Mouse (Mus musculus): ENCODE data around the gene Avil.

The Avil gene

DNA sequence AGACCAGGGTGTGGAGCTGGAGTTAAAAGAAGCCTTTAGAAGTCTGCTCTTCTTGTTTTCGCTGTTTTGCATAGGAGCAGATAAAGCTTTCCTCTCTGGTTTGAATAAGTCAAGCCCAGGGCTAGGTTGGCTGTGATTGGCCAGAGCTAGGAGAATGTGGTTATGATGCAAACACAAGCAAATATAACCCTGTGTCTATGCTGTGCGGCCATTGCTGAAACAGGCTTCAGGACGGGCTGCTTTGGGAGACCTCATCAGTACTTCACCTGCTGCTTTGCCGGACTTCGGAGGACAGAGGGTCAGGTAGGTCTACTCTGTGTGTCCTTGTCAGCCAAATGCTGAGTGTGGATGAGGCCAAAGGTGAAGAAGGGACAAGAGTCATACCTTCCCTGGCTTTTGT lies at the start of gene Avil:
Gene Avil (plus strand): TSS at position 181 of the 400 bp plus-strand sequence.
- DNase-seq = no peak

DNA sequence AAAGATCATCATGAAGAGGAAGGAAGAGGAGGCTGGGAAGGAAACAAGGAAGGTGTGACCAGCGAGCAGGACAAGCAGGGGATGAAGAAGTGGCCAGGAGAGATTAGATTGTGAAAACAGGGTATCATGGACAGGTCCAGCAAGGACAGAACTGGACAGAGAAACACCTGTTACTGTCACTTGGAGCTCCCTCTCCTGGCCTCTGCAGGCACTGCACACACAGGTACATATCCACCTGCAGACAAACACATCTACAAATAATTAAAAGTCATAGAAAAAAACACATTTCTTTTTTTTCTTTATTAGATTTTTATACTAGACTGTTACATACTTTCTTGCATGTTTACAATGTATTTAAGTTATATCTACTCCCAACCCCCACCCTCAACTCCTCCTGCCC lies 48.1 kb upstream of the Avil start:
- no peak for DNase-seq

DNA sequence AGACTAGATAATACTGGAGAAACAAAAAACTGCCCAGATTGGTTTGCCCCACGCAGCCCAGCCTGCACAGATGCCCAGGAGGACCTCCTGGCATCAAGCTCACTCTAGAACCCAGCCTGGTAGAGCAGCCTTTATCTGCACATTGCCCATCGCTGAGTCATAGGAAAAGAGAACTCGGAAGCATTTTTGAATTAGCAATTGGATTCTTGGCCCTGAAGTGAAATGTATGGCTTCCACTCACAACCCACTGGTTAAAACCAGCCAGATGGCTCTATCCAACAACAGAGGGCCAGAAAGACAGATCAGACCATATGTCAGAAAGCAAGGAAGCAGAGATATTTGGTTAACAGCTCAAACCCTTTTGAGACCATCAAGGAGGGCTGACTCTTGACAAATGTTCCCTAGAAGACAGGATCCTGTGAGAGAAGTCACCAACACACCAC lies 47.5 kb upstream of the Avil start:
- no peak for DNase-seq

DNA sequence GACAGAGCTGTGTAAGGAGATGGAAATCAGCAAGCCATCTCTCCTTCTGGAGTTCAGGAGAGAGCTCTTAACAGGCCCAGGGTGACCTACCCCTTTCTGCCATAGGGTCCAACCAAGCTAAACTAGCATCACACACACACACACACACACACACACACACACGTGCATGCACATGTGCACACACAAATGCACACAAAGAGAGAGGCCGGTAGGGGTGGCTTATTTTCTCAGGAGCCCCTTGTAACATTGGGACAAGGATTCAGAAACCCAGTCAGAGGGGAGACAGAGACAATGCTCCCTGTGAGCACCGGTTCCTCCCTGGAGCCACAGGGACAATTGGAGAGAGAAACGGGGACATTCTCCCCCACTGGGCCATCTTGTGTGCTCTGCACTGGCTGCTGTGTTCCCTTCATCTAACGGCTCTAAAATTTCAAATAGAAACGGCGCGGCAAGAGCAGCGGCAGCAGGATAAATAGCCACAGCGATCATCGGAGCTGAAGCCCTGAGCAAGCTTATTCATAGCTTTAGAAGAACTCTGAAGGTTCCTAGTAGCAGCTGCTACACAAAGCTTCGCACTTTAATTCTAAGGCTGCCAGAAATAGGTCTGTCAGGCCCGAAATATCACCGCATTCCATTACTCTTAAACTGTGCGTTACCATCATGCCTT lies 43.7 kb upstream of the Avil start:
- DNase-seq = no peak

DNA sequence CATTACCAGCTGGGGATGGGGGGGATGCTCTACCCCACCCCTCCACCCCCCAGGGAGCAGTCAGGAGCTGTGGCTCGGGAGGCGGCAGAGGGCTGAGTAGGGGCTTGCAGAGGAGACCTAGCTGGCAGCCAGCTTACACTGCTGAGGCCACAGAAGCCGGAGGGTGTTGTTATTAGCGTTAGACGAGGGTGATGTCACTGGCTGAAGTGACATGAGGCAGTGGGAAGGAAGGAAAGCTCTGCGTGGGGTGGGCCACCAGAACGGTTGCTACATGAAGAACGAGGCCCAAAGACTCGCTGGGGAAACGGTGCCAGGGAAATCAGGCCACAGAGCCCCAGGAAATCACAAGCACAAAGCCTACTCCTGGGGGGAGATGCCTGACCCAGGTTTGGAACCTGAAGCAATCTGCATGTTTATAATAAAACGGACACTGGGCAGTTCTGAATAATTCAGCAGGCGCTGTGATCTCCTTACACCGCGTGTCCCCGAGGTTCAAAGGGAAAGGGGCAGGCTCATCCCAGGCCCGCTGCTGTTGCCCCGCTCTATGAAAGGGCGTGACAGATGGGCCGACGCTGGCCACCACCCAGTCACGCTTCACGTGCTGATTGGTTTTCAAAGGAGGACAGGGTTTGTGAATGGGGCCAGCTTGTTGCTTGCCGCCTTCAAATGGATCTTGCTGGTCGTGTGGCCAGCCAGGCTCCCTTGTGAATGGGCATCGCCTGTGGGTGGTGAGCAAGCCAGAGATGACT lies 43.0 kb upstream of the Avil start:
- DNase-seq = no peak

DNA sequence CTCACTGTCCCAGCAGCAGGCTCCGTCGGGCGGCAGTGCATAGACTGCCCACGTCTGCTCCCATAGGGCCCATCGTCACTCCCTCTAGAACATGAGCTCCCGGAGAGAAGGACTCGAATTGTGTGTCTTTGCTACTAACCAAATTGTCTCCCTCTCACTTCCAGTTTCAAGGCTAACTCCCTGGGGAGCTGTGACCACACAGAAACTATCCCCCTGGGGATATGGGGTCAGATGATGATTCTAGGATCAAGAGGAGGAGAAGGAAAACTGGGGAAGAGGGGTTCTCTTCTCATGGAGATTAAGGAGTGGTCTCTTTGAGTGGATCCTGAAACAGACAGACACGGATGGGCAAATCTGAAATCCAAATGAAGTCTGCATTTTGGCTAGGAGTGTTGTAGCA lies 40.0 kb upstream of the Avil start:
- no peak for DNase-seq

DNA sequence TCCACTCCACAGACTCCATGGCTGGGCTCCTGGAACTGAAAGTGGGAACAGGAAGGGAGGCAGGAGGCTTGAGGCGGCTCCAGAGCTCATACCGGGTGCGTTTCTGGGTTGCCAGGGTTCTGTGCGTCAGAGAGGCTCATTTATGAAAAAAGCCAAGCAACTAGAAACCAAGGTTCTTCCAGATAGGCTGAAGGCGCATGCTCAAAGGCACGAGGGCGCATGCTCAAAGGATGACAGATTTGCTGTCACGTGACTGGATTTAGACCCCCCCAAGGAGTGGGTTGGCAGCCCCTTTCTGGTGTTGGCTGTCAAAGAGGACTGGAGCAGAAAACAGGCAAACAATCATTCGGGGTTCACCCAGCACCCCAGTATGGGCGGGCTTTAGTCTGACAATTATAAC lies 38.8 kb upstream of the Avil start:
- DNase-seq = no peak

DNA sequence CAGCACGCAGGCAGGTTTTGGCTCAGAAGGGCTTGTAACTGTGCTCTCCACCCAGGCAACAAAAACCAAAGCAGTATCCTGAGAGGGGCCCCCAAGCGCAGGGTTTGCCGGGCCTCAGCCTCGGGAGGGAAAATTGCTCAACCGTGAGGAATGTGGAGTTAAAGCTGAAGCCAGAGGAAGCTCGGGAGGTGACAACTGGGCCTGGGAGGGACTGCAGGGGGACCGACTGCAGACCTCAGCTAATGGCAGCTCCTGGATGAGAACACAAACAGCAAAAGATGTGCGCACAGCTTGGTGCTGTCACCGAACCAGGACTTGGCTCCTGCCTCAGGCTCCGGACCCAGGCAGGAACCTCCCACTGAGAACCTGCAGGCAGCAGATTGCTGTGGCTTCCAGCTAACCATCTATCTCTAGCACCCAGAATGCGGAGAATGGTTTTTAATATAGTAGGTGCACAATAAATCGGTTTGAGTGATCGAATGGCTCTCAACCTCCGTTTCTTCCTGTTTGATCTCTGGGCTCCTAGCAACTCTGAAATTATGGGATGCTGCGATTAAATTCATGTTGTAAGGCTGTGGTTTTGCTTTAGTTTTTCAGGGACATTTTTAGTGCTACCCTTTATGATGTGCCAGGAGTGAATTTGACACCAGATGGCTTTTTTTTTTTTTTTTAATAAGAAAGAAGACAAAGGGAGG lies 38.1 kb upstream of the Avil start:
- DNase-seq = no peak

DNA sequence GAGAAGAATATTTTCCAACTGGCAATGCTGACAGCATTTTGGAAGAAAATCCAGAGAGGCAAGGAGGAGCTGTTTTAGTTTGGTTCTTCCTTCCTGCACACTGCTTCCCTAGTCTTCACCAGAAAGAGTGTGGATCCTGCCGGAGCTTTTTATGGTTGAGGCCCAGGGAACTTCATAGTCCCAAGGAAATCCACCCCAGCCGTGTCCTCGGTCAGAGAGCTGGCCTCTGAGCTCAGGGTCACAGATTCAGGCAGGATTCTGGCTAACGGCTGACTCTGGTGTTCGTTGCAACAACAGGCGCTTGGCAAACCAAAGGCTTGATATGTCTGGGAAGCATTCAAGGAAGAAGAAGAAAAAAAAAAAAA lies 37.6 kb upstream of the Avil start:
- no peak for DNase-seq

DNA sequence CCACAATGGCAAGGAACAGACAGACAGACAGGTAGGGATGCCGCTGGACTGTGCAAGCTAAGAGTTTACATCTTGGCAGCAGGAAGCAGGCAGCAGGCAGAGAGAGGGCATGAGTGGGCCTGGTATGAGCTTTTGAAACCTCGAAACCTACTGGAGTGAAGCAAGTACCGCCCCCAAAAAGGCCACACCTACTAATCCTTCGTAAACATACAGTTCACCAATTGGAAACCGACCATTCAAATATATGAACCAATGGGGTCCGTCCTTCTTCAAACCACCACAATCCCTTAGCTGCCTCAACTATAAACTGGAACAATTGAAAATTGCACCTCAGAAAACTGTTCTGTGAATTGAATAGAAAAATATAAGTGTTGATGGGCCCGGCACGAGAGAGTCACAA lies 36.7 kb upstream of the Avil start:
- no peak for DNase-seq

DNA sequence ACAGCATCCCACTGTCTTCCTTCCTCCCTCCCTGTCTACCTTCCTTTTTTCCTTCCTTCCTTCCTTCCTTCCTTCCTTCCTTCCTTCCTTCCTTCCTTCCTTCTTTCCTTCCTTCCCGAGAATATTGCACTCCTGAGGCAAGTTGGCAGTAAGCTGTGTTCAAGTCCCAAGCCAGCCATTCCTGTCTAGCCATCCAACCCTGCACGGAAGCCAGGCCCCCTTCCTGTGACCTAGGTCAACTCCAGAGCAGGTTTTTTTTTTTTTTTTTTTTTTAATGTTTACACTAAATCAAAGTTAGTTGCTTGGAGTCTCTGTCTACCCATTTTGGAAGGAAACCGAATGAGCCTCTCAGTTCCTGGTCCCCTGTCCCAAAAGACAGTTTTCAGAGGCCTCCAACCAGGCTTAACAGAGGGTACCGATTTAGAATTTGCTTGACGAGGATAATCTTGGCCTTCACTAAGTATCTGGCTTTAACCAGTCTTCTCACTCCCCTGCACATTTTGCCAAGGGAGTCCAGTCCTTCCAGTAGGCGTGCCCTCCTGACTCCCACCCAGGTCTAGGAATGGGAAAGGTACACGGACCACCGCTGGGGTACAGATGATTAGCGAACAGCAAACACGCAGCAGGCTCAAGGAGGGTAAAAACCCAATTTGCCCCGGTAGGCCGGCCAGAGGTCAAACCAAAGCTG lies 29.0 kb upstream of the Avil start:
- no peak for DNase-seq

DNA sequence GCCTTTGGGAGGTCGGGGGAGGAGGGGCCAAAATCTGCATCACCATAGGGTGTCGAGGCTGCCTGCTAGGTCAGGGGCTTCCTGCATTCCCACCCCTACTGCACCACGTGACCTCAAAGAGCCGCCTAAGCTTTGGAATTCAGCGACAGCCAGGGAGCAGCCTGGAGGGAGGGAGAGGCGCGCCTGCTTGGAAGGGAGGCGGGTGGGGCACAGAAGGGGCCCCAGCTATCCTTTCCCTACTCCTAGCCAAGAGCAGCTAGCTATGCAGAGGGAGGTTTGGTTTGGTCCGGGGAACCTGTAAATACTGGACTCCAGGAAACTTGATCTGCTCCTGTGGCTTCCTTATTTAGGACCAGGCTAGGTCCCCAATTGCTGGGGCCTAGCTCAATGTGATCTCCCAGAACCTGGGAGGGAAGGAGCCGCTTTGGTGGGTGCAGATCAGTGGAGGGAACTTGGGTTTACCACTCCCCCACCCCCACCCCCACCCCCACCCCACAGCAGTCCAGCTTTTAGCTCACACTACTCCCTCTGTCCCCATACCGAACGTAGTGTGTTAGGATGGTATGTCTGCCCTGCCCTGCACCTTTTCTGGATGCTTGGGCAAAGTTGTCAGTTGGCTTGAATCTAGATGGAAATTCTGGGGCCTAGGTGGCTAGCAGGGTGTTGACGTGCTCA lies 28.3 kb upstream of the Avil start:
- DNase-seq = no peak

DNA sequence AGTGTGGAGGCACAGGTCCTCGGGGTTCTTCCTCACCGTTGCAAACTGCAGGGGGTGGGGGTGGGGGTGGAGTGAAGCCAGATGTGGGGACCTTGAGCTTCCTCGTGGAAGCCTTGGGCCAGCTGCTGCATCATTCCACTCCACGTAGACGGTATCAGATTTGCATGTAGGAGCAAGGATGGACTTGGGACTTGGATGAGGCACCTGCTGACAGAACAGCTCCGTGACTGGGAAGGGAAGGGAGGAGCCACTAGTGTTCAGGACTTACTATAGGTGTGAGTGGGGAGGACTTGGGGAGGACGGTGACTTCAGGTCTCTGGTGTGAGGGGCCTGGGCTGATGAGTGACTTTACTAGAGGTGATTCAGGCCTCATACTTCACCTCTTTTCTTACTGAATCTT lies 27.5 kb upstream of the Avil start:
- no peak for DNase-seq

DNA sequence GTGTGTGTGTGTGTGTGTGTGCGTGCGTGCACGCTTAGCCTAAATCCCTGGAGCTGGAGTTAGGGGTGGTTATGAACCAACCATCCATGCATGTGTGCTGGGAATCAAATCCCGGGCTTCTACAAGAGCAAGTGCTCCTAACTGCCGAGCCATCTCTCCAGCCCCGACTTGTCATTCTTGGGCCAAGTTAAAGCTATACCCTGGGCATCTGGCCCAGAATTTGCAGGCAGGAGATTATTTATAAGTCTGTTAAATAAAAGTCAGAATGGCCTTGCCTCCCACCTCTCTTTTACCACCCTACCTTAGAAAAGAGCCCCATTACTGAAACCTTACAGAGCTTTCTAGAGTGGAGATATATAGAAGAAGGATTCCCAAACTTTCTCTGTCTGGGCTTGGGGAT lies 24.8 kb upstream of the Avil start:
- DNase-seq = no peak

DNA sequence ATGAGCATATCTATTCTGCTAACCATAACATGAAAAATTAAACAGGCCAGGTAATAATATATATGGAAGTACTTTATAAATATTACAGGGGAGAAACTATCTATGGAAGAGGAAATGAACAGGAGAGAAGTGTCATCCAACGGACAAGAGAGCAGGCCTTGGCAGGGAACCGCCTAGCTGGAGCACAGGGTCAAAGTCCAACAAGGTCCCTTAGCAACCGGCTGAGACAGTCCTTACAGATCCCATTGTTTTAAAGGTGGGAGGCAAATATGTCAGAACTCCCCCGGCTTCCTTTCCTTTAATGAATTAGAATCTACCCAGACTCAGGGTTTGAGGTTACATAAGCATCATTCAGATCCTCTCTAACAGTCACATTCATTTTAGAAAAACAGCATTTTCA lies 23.4 kb upstream of the Avil start:
- DNase-seq = no peak

DNA sequence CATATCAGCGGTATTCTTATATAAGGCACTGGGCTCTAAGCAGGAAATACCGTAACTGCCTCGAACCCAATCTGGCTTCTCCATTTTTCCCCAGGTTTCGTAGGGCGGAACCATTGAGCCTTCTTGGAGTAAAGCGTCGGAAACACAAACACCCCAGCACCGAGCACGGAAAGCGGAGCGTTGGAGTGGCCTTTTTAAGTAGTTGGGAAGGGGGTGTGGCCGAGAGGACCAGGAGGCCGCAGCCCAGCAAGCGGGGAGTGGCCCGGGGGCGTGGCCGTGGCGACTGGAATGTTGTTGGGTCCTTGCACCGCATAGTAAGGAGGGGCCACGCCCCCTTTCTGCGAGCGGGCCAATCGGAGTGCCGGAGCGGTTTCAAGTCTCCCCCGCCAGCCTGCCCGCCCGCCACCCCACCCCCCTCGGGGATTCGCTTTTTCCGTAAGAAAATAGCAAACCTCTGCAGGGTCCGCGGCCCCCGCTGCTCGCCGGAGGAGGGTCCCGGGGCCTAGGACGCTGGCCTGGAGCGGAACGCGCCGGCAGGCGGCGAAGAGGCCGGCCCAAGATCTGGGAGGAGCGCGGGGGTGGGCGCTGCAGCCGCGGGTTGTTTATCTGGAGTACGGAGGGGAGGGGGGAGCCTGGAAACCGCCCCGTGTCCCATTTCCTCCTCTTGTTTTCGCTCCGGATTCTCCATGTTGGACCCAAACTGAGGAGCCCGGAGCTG lies 22.1 kb upstream of the Avil start, which contains the start of gene Ctdsp2:
Gene Ctdsp2 (plus strand): TSS at position 441 of the 718 bp plus-strand sequence.
- DNase-seq = peak; percentile 97 to 99

DNA sequence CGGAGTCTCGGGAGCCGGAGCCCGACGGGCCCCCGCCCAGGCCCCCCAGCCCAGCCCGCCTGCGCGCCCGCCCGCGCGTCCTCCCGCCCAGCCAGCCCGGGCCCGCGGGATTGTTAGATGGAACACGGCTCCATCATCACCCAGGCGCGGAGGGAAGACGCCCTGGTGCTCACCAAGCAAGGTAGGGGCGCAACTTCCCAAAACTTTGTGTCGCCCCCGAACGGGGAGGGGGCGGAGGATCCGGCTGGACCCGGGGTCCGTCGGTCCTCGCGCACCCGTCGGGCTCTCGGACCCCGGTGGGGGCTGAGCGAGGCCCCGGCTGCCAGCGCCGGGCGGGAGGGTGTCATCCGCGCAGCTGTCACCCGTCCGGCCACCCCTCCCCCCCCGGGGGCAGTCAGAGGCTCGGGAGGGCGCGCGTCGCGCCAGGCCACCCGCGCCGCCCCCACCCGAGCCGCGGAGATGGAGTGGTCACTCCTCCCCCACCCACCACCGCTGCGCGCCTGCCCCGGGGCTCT lies 21.3 kb upstream of the Avil start:
- DNase-seq = peak; percentile 45 to 64

DNA sequence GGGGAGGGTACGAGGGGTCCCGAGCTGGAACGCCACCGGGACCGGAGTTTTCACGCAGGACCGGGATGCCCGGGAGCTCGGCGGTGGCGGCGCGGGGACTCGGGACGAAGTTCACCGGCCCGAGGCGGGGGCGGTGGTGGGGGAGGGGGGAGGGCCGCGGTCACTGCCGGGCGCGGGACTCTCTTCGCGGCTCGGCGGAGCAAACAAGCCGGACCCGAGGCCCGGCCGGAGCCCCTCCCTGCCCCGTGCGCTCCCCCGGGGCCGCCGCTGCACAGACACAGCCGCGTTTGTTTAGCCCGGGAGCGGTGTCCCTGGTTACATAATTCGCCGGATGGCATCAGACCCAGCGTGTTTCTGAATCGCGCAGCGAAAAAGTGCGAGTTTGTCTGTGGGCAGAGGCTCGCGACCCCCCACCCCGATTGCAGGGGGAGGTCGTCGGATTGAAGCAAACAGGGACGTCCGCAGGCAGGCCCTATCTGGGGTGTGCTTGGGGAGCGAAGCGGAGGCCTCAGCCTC lies 20.8 kb upstream of the Avil start:
- peak in 1 of 2 experiments; percentile 42 for DNase-seq

DNA sequence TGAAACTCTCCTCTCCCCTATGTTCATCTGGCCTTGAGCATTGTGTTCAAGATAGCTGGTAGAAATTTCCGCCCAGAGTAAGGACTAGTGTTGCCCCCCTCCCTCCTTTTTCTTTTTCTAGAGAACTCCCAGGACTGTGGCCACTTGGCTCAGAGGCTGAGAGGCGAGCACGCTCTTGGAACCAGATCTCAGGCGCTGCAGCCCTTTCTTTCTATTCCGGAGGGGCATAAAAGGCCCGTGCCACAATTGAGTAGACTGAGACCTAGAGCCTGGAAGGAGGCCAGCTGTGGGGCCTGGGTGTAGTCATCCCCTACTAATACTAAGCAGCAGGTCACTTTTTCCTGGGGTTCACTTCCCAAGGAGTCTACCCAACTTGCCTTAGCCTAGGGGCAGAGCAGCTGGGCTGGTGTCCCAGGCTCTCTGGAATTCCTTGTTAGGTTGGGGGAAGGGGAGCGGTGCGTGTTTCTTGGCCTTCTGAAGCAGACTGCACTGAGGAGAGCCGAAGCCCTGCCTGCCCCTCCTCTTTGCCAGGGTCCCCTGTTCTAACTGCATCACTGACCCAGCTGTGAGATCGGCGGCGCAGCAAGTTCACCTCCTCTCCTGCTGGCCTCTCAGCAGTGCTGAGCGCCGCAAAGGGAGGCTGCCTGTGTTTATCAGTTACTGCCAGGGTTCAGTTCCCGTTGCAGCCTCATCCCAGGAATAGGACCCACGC lies 20.1 kb upstream of the Avil start:
- no peak for DNase-seq

DNA sequence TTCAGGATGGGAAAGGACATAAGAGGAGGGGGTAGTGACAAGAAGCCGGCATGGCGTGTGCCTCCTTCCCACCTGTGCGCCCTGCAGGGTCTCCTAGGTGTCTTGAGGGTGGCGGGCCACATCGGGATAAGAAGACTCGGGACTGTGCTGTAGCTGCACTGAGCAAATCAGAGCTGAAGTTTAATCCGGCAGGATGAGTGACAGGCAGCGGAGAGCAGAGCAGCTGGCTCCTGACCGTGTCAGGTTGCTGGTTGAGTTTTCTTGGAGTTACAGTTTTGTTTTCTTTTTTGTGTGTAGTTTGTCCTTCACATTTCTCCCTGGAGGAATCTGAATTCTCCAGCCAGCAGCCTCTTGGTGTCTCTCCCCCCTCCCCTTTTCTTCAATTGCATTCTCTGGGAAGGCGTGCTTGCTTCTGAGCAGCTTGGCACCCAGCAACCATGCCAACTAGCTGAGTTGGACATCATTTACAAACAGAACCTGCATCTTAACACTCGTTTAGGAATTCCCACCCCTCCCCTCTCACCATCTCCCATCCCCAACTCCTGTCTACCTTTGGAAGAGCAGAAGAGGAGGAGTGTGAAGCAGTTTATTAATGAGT lies 19.5 kb upstream of the Avil start:
- no peak for DNase-seq

DNA sequence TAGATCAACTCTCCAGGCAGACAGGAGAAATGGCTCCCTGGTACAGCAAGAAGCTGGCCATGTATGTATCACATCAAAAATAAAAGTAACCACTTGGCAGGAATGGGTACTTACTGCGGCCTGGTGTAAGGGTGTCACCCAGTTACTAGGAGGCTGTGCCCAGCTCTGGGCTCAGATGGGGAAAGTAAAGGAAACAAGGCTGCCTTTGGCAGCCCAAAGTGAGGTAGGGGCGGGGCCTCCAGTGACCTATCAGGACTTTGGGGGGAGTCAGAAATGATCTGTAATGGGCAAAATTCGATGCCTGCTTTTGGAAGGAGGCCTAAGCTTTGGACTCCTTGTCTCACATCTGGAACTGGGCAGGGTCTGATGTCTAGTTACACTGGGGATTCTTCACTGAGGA lies 18.8 kb upstream of the Avil start:
- DNase-seq = no peak

Data from spleen, adult 18-20 months (tissue).